ENCODE assay signal across 25 mouse cellular contexts in the genomic region with DNA sequence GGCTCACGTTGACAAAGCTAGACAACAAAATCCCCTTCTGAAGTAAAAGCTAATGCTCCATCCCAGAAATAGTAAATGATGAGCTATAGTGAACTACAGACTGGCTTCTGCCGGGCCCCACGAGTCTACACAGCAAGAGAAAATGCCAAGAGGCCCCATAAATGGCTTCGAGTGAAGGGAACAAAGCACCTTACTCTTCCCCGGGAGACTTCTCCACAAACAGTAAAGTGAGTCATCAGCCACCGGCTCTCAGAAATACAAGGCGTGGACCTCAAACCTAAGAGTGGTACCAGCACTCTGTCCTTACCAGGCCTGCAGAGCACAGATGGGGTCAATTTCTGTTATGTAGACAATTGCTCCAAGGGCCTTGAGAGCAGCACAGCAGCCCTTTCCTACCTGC. TPM values are rescaled to one million over a fixed set of nuclear protein-coding genes. Genes with fewer than 3 reads are reported as not detected.
"Had no signal": no experiment of that assay in that cellular context is flagged by ENCODE, and none has a peak within 500 bp of the region (broad histone marks: within the 10 kb centered on the region; RNA-seq: fewer than 3 reads in every experiment).

No protein-coding gene starts in this region.

- H3K4me3 ChIP-seq: midbrain, embryonic 10.5 days; midbrain, embryonic 12.5 days; myocyte; neural tube, embryonic 13.5 days; neural tube, embryonic 15.5 days had no signal

- DNase-seq: lung, adult 18-20 months; lung, embryonic 14.5 days; lung, postnatal 10 days; lung, postnatal 4 days; midbrain, embryonic 14.5 days; retina, postnatal 1 day; right cerebral cortex, adult 18-20 months; right cerebral cortex, postnatal 25 days; right cerebral cortex, postnatal 4 days; spleen, adult 18-20 months; thymus, adult 18-20 months; thymus, postnatal 25 days; thymus, postnatal 4 days had no signal

- H3K9me3 ChIP-seq: midbrain, embryonic 10.5 days; midbrain, embryonic 12.5 days; neural tube, embryonic 13.5 days; neural tube, embryonic 15.5 days had no signal

- ATAC-seq: midbrain, embryonic 16.5 days had no signal

- H3K27ac ChIP-seq: midbrain, embryonic 10.5 days; midbrain, embryonic 12.5 days; neural tube, embryonic 13.5 days; neural tube, embryonic 15.5 days had no signal

- H3K27me3 ChIP-seq: midbrain, embryonic 12.5 days; neural tube, embryonic 13.5 days; neural tube, embryonic 15.5 days had no signal

- H3K4me1 ChIP-seq: midbrain, embryonic 10.5 days; midbrain, embryonic 12.5 days; neural tube, embryonic 13.5 days; neural tube, embryonic 15.5 days had no signal

- H3K9ac ChIP-seq: lung, embryonic 14.5 days; midbrain, embryonic 12.5 days; neural tube, embryonic 13.5 days; neural tube, embryonic 15.5 days had no signal

- H3K4me2 ChIP-seq: lung, embryonic 14.5 days; midbrain, embryonic 12.5 days; neural tube, embryonic 13.5 days; neural tube, embryonic 15.5 days had no signal

RNA-seq across cellular contexts. Expression of gene Gm10961, which starts 37.7 kb away (rescaled TPM):
- polyA plus RNA-seq: lung, embryonic 14.5 days; lung, embryonic 16.5 days; midbrain, embryonic 10.5 days; midbrain, embryonic 12.5 days; midbrain, embryonic 14.5 days; midbrain, embryonic 16.5 days; myocyte; neural tube, embryonic 11.5 days; neural tube, embryonic 13.5 days; neural tube, embryonic 15.5 days; small intestine, adult 2 months; stomach, embryonic 14.5 days; stomach, embryonic 16.5 days; urinary bladder, adult 2 months had no signal
